Mouse (Mus musculus): ENCODE data around the gene Lsamp.

The Lsamp gene

DNA sequence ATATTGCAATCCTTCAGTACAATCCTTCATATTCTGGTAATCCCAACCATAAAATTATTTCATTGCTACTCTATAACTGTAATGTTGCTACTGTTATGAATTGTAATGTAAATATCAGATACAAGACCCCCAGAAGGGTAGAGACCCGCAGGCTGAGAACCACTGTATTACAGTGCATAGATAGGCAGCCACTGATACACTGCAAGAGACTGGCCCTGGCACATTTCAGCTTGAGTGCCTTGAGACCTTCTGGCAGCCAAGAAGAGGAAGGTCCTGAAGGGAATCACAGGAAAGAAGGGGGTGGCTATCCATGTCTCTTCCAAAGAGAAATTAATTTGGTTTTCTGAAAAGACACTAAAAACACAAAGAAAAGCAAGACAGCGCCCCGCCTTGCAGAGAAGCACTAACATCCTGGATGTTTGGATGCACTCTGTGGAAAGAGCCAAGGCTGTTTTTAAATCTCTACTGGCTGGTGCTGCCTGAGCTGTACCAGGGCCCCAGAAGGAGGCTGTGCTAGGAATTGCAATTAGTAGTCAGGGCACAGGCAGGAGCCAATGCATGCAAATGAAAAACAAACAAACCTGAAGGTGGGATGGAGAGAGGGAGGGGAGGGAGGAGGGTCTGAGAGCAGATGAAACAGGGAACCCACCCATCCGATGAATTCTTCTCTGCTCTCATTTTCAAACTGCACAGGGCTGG, 1787.4 kb downstream of the Lsamp start:
- no peak for DNase-seq (ENCODE audit: extremely low spot score)

DNA sequence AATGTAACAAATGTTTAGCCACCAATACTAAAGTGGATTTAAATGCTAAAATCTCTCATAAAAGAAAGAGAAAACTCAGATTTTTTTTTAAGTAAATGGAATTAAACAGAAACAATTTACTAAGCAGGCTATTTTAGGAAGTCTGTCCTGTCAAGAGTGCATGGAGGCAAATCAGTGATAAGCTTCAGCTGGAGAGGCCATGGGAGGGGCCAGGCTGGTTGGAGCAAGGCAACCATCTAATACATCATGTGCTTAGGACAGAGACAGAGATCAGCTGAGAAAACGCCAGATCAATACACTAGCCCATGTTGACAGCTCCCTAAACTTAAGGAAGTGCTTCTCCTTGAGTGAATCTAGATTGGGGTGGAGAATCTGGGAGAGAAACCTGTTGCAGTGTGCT, 1793.4 kb downstream of the Lsamp start:
- DNase-seq (ENCODE audit: extremely low spot score): no peak

DNA sequence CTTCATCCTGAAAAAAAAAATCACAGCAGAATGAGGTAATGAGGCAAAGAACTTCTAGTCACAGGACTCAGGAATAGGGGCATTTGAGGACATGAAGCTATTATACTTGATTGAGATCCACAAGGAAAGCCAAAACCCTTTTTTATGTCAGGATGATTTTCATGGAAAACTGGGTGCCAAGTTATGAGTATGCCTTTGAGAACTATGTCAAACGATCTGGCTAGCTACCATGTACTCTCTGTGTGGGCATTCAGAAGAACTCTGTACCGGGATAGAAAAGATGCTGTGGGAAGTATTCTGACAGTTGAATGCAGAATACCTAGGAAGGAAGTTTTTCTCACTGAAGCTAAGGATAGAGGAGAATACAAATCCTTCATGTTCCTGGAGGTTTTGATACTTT, 1801.4 kb downstream of the Lsamp start:
- no peak for DNase-seq (ENCODE audit: extremely low spot score)

DNA sequence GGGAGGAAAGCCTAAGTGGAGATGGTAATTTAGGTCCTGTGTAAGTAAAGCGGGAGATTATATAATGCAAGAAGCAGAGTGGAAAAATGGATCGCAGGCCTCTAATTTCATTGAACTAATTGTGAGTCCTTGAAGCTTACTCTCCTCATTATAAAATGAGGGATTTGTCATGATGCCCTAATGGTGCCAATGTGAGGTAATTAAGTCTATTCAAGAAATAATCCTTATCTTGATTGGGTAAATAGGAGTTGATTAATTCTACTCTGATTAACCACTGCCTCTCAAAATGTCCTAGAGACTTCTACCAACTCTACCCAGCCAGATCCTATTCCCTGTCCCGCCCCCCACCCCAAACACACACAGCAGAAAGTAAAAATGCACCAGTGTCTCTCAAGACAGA, 1802.5 kb downstream of the Lsamp start:
- no peak for DNase-seq (ENCODE audit: extremely low spot score)

DNA sequence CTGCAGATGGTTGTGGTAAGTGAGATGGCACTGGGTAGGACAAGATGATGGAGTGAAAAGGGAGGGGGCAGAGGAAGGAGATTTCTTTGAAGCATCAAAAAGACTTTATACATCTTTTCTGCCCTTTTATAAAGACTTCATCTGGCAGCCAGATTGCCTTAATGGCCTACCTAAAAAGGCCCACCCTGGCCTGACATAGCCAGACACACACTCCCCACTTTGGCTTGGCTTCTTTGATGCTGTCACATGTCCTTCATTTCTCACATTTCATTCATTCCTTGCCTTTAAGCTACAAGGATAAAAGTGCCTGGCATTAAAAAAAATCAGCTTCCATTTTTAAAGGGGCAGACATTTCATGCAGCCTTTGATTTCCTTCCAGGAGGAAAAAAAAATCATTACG, 1803.0 kb downstream of the Lsamp start:
- no peak for DNase-seq (ENCODE audit: extremely low spot score)

DNA sequence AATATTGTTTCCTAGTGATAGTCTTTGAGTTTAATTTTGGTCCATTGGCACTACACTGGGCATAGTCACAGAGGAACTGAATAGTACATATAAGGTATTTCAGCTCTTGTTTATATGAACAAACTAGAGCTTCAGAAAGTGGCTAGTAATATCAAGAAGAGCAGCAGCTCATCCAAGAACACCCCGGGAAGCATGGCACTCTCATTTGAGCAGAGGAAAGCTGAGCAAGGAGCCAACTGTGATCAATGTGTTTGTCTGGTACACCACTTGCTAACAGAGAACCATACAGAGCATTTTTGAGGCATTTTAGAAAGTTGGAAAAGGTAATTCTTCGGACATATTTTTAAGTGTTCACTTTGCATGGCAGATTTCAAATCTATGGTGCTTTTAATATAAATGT, 1805.9 kb downstream of the Lsamp start:
- no peak for DNase-seq (ENCODE audit: extremely low spot score)

DNA sequence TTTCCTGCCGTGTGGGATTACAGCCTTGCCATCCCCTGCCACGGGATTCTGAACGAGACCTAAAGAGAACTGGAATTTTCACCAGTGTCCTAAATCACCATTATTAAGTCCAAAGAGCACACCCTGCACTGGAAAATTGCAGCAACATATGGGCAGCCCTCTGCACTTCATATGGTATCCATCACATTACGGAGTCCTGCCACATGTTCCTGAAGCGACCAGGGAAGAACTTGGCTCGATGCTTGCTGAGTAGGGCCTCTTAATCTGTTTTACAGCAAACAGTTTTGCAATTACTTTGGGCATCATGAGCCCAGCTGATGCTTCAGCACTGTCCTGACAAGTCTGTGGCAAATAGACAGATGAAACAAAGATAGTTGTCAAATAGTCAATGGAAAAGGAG, 1836.2 kb downstream of the Lsamp start:
- no peak for DNase-seq (ENCODE audit: extremely low spot score)

DNA sequence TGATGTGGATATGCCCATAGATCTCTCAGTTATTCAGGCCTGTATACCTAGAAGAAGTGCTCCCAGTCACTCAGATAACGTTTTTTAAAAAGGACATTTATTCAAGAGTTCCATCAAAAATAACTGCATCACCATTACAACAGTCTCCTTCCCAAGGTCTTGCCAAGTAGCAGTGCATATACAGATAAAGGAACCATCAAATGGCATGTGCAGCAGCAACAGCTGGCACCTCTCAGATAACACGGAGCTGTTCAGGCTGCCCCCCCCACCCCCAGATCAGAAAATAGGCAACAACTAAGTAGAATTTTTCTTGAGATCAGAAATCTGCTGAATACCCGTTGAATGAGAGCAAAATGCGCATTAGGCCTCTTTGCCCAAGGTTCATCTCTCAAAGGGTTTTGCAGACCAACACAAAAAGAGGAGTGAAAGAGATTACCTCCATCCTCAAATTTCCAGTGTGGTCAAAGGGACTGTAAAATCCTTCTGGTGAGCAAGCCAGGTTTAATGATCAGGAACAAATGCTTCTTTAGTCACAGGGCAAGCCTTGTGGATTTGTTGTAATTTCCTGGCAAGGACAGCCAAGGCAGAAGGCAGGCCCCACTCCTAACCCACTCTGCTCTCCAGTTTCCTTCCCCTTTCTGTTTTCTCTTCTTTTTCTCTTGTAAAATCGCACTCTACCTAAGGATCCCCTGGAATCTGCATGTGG, 1842.9 kb downstream of the Lsamp start:
- DNase-seq (ENCODE audit: extremely low spot score): no peak

DNA sequence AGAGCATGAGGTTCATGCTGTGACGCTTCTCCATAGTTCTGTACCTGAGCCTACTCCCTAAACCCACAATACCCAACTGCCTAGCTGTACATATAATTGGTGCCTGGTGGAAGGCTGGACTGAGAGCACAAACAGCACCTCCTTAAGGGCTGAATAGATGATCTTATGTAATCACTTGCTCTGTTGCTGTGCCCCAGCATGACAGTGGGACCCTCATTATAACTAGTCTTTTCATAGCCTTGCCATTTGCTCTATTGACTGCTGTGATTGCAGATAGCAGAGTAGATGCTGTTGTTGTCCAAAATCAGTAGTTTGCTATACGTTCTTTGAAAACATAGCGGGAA, 1843.4 kb downstream of the Lsamp start:
- DNase-seq (ENCODE audit: extremely low spot score): no peak

DNA sequence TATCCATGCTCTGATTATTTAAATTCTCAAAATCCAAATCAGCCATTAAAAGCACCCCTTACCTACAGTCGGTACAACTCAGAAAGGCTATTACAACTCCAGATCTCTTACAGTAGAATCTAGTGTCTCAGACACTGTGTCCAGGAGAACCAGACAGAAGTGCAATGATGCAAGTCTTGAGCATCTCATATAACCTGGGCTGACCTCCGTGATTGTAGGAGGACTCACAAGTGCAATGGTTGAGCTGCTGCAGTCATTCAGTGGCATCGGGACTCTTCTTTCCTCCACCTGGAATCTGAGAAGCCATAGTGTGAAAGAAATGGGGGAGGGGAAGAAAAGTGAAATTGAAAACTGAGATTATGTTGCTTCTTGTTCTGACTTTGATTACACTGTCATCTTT, 1850.5 kb downstream of the Lsamp start:
- DNase-seq (ENCODE audit: extremely low spot score): no peak

DNA sequence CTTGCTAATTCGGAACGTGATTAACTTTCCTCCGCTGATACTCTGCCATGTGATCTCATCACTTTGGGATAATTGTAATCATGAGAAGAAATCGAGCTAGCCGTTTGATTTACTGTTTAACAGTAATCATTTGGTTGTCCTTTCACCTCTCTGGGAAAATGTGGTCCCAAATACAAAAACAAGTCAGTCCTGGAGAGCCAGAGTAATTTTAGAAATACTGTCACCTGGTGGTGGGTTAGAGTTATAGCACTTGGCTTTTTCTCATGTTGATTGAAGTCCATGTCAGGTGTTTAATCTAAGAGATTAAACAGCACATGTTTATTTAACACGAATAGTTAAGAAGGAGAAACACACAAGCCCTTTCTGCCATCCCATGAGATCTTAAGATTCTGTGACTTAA, 1851.6 kb downstream of the Lsamp start:
- peak; percentile 10 for DNase-seq (ENCODE audit: extremely low spot score)

DNA sequence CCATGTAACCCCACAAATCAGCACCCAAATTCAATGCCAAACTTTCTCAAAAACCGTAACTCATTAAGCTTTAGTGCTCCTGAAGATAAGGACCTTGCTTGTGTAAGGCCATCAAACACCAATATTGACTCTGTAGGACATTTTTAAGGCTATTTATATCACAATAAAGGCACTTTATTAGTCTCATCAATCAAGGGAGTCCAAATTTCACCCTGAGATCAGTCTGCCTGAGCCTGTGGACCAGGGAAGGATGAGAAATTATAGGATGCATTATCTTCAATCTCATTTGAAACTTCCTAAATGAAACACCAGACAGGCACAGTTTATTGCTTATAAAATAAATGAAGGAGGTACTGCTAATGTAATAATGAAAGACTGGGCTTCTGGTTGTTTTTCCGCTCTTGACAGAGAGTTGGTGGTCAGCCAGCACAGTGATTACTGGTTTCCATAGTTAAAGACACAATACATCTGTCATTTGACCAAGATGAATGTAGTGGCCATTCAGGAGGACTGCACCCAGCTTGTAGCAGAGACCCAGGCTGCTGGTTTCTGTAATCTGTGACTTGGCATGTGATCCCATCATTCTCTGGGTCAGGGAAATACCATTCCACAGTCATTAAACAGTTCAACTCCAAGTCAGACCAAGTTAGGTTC, 1855.7 kb downstream of the Lsamp start:
- no peak for DNase-seq (ENCODE audit: extremely low spot score)

DNA sequence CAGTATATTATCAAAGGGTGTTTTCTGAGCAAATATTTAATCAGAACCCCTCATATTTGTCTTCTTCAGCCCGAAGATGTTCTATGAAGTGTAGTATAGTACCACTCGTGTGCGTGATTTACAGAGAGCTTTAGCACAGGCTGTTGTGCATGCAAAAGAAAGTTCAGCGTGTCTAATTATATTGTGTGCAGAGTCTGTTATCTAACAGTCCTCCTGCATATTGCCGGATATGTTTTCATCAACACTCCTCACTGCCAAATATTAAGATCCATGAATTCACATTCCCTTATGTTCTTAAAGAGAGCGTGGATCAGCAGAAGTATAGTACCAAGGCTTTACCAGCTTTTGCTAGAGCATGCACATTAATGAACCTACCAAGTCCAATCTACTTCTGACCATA, 1862.7 kb downstream of the Lsamp start:
- no peak for DNase-seq (ENCODE audit: extremely low spot score)

DNA sequence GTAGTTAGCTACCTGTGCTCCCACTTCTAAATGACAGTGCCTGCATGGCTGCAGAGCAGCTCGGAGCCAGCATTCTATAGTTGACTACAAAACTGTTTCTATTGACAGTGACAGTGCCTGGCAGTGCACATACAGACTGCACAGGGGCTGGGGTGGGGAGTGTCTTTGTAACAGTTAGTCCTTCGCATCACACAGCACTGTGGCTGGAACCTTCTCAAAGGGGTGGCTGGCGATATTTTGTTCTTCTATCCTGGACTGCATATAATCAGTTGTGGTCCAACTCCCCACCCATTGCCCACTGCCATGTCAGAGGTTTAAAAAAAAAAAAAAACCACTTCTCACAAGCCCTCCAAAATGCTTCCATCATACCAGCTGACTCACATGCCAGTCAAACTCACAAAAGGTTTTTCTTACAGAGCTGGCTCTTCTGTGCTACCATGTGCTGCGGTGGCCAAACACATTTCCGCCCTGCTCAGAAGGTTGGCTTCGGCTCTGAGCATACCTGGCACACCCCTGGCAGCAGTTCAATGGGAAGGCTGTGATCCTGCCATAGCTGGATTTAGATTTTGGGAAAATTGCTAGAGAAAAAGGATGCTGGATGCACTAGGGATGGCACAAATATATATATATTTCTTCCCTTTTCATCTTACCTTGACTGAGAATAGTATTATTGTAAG, 1887.9 kb downstream of the Lsamp start:
- DNase-seq (ENCODE audit: extremely low spot score): no peak

DNA sequence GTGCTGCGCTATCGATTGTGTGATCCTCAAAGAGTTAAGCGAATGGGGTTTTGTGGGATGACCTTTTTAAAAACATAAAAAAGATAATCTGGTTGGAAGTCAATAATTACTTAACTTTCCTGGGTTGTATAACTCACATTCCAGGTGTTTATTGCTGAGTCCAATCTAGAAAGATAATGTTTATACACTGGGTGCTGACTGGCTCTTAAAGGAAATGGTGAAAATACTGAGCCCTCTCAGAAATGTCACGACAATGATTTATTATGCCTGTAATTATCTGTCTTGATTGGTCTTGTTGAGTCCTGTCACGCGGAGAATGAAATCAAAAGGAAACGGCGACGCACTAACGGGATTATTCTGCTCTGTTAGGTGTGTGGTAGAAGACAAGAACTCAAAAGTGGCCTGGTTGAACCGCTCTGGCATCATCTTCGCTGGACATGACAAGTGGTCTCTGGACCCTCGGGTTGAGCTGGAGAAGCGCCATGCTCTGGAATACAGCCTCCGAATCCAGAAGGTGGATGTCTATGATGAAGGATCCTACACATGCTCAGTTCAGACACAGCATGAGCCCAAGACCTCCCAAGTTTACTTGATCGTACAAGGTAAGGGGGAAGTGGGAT, 1904.5 kb downstream of the Lsamp start:
- no peak for DNase-seq (ENCODE audit: extremely low spot score)

DNA sequence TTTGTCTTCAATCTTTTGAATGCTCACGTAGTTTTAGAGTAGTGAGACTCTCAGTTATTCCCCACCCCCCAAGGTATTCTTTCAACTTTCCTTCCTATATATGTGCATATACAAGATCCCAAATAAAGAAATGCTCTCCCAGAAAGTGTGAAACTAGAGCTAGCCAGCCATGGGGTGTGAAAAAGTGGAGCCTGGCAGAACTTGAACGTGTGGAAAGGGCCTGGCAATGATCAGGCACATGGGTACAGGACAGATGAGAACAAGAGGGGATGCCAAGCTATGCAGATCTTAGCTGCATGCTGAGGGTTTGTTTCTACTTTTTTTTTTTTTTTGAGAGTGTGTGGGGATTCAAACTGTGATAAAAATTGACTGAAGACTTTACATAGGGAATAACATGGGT, 1916.6 kb downstream of the Lsamp start:
- DNase-seq (ENCODE audit: extremely low spot score): no peak

DNA sequence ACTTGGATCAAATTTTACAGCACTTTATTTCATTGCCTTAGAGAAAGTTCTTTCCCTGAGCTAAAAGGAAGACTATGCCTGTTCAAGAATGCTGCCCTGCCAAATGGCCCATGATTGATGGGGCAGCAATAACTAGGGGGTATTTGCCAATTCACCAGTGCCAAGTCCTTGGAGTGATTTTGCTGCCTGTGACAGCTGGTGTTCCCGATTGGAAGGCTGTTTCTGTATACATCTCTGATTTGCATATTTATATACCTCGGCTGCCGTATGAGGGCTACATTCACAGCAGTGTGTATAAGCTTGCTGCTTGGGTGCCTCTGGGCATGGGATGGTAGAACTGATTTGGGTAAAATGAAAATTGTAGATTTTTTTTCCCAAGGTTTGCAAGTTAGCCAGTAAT, 1919.5 kb downstream of the Lsamp start:
- no peak for DNase-seq (ENCODE audit: extremely low spot score)

DNA sequence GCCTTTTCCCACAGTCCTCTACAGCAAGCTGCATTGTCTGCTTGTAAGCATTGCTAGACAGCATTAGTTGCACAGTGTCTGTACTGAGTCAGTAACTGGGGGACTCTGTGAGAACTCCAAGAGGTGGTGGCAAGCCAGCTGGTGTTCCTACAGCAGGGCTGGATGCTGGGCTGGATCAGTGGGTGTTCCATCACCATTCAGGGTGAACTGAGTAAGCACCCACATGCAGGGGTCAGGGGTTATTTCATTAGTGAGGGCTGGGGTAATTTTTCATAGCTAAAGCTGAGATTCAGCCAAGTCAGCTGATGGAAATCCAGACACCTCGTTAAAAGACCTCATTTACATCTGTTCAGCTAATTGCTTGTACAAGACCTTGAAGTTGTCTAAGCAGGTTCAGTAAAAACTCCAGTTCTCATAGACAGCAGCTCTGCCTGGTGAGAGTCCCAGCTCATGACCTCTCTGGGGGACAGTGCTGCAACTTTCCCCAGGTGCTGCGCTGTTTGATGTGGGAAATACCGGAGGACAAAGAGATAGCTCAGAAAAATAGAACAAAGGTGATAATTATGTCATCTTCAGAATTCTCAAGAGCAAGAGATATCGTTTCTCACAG, 1928.5 kb downstream of the Lsamp start:
- DNase-seq (ENCODE audit: extremely low spot score): no peak

DNA sequence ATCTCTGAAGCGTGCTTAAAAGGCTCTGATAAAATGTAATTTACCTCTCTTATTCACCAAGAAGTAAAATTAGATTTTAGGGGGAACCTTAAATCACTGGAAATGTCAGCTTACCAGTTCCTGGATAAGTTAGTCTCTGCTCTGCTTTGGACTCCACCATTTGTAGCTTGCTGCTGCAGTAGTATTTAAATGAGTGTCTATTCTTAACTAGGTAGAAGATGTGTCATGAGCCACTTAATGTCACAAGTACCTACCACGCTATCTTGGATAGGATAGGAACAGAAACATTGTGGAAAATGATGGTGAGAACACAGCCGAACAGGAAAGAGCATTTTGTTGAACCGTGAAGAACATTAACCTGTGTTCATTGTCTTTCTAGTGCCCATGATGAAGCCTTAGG, 1929.2 kb downstream of the Lsamp start:
- no peak for DNase-seq (ENCODE audit: extremely low spot score)

DNA sequence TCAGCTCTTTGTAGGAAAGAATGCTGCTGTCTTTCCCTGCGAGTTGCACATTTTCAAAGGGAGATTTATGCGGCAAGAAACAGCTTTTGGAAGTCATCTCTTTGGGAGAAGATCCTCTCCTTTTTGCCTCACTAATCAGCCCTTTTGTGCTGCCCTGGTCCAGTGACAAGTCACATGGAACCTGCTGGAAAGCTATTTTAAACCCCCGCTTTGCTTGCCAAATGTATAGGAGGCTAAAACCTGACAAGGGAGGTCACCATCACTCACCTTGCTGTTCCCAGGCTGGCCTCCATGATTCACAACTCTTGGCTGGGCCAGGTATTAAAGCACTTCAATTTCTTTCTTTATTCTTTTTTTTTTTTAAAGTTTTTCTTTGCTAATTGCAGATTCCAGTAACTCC, 1932.2 kb downstream of the Lsamp start:
- no peak for DNase-seq (ENCODE audit: extremely low spot score)

DNA sequence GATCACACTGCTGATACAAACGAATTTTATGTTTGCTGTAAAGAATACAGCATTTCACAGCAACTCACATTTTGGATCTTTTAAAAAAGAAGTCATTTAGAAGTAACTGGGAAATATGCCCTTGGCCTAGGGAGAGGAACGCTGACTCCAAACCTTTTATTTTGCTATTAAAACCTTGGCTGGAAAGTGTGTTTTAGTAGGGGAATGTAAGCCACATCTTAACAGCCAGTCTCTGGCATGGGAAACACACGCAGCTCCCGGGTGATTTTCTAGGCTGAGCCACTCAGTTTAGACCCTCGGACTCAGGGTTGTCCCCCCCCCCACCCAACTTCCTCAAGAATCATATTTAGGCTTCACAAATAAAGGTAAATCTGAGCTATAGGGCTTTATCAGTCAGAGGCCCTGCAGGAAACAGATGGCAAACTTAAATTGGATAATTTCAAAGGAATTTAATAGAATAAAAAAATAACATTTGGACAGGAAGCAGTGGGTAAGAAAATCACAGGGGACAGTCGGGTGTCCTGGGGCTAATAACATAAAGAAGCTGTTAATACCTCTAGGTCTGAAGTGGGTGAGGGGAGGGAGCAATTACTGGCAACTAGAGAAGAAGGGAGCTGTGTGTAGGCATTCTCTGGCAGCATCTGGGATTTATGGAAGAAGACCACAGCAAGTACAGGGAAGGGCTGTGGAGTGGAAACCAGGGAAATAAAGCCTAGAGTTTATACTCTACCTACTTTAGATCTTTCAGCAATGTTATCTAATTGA, 1933.1 kb downstream of the Lsamp start:
- DNase-seq (ENCODE audit: extremely low spot score): no peak
